Mouse (Mus musculus): ENCODE data around the gene Ablim1. TPM values are rescaled to one million over a fixed set of nuclear protein-coding genes. Genes with fewer than 3 reads are reported as not detected.

Ablim1 gene
- polyA plus RNA-seq, 1 experiment from 2014 or later: 37.9 TPM

DNA sequence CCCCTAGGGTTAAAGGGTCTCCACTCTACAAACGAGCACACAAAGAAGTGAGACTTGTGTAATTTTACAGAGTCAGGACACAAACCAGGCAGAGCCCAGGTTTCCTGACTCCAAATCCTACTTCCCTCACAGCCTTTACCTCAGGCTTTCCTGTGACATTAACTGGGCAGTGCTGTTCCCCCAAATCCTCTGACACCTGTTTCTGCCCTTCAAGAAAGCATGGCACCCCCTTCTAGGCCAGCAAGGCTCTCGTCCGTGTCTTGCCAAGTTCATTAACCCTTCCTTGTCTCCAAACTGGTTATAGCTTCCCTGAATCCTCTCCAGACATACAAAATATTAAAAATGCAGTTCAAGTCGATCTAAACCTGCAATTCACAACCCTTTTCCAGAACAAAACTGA is 304.7 kb downstream of the Ablim1 start:
- H3K27ac ChIP-seq: no peak overlapping the region
- H3K4me3 ChIP-seq: no peak overlapping the region
- no peaks in the 10 kb centered on the region for H3K36me3 ChIP-seq
- 31% methylated on average over 4 of the region's 4 CpGs for WGBS
- H3K9ac ChIP-seq: no peak overlapping the region
- H3K27me3 ChIP-seq: peaks cover 54% of the 10 kb centered on the region
- ATAC-seq (ENCODE audit: low FRiP score): no peak
- no peaks in the 10 kb centered on the region for H3K9me3 ChIP-seq
- H3K4me2 ChIP-seq: no peak overlapping the region
- peaks cover 25% of the 10 kb centered on the region for H3K4me1 ChIP-seq (replicated peaks)

- Histone ChIP-seq H3K36me3 (no peaks in the 10 kb centered on the region), H3K9ac (no peak overlapping the region), H3K27ac (no peak overlapping the region), H3K27me3 (peaks cover 54% of the 10 kb centered on the region), H3K4me2 (no peak overlapping the region), H3K4me1 (replicated peaks) (peaks cover 25% of the 10 kb centered on the region), H3K9me3 (no peaks in the 10 kb centered on the region), H3K4me3 (no peak overlapping the region)
- ATAC-seq (ENCODE audit: low FRiP score): no peak
- 29% methylated on average over 4 of the region's 4 CpGs for WGBS
Observed at GRCm38 (mm10) chr19:57009653-57010052, 305.1 kb downstream of the Ablim1 start.

DNA sequence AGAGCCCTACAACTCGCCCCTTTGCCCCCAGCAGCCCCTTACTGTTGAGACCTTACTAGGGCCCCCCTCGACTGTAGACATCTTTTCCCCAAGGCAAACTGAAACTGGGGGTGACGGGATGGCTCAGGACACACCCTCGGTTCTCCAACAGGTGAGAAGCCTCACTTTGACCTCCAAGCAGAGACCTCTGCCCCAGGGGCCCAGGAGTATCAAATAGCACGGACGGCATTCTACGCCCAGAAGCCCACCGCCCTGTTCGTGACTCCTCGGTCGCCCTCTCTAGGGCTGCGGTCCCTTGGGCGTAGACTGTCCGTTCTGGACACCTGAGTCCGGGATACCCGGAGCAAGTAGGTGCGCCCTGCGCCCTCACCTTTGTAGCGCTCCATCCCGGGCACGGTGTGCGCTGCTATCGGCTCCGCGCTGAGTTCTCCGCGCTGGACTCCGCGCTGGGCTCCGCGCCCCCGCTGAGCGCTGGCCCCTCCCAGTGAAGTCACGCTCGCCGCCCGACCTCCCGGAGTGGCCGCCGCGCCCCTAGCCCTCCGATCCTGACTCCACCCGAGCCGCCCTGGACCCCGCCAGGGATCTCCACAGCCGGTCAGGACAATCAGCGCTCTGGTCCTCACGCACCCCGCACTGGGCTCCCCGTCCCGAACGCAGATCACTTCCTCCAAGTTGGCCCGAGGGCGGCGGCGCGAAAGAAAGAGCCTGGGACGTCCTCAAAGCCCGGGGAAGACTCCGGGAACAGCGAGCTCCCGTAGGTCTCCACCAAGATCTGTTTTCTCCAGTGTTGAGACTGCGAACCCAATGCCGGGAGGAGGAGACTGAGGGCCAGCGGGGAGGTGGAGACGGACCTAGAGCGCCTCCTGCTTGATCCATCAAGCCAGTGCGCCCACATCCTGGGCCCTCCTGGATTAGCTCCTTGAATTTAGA is 306.7 kb downstream of the Ablim1 start, which contains the start of gene Afap1l2:
Gene Afap1l2, minus strand, starts transcription at position 448 of the 930 bp plus-strand sequence.
- peak; percentile 39; the same call in 1 of the 2 replicates for ATAC-seq (ENCODE audit: low FRiP score)
- peak within 1 kb of the TSS; percentile 84 for H3K4me2 ChIP-seq
- peaks cover 30% of the 10 kb centered on the region for H3K4me1 ChIP-seq (replicated peaks)
- peak within 1 kb of the TSS; percentile 48 for H3K4me3 ChIP-seq
- H3K27me3 ChIP-seq: peaks cover 54% of the 10 kb centered on the region
- H3K36me3 ChIP-seq: no peaks in the 10 kb centered on the region
- peak within 1 kb of the TSS; percentile 74 for H3K9ac ChIP-seq
- no peaks in the 10 kb centered on the region for H3K9me3 ChIP-seq
- no peak within 1 kb of the TSS for H3K27ac ChIP-seq
- 3% methylated on average over 68 of the region's 68 CpGs for WGBS

DNA sequence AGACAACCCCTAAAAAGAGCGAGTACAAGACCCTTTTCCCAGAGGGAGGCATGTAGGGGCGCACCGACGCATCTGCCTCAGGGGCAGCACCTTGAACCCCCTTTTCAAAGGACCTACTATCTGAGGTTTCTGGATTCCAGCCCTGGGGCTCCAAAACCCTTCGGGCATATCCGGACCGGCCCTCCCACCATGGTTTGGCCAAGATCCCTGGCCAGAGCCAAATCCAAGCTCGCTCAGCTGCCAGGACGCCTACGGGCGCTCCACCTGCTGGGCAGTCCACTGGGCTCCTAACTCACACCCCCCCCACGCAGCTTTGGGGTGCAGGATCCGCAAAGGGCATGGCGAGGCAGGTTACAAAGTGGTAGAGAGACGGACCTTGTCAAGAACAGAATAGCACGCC is 307.4 kb downstream of the Ablim1 start:
- WGBS: 62% methylated on average over 16 of the region's 16 CpGs
- no peaks in the 10 kb centered on the region for H3K36me3 ChIP-seq
- H3K4me1 ChIP-seq (replicated peaks): peaks cover 31% of the 10 kb centered on the region
- no peak for ATAC-seq (ENCODE audit: low FRiP score)
- peaks cover 54% of the 10 kb centered on the region for H3K27me3 ChIP-seq
- H3K4me2 ChIP-seq: peak overlapping the region; percentile 84
- no peak overlapping the region for H3K27ac ChIP-seq
- H3K9ac ChIP-seq: peak overlapping the region; percentile 74
- H3K9me3 ChIP-seq: no peaks in the 10 kb centered on the region
- H3K4me3 ChIP-seq: peak overlapping the region; percentile 48

GRCm38 (mm10) chr19:57006841-57007240 is 307.9 kb downstream of the Ablim1 start:
- Histone ChIP-seq H3K9ac (peak overlapping the region; percentile 74; the same call in 1 of the 2 replicates), H3K27me3 (peaks cover 54% of the 10 kb centered on the region), H3K9me3 (no peaks in the 10 kb centered on the region), H3K4me3 (peak overlapping the region; percentile 48), H3K4me2 (peak overlapping the region; percentile 84), H3K27ac (no peak overlapping the region), H3K36me3 (no peaks in the 10 kb centered on the region), H3K4me1 (replicated peaks) (peaks cover 31% of the 10 kb centered on the region)
- ATAC-seq (ENCODE audit: low FRiP score): no peak
- WGBS: 58% methylated on average over 13 of the region's 13 CpGs

- WGBS: 89% methylated on average over 4 of the region's 4 CpGs
- no peak overlapping the region for H3K4me2 ChIP-seq
- H3K4me3 ChIP-seq: no peak overlapping the region
- H3K36me3 ChIP-seq: no peaks in the 10 kb centered on the region
- no peak overlapping the region for H3K9ac ChIP-seq
- H3K4me1 ChIP-seq (replicated peaks): peaks cover 34% of the 10 kb centered on the region
- peaks cover 44% of the 10 kb centered on the region for H3K27me3 ChIP-seq
- no peaks in the 10 kb centered on the region for H3K9me3 ChIP-seq
- ATAC-seq (ENCODE audit: low FRiP score): no peak
- H3K27ac ChIP-seq: no peak overlapping the region
Observed at GRCm38 (mm10) chr19:57005062-57005461, 309.7 kb downstream of the Ablim1 start.

GRCm38 (mm10) chr19:57003460-57003810 is 311.3 kb downstream of the Ablim1 start:
- Histone ChIP-seq H3K9me3 (no peaks in the 10 kb centered on the region), H3K4me3 (no peak overlapping the region), H3K9ac (no peak overlapping the region), H3K36me3 (no peaks in the 10 kb centered on the region), H3K27me3 (peaks cover 28% of the 10 kb centered on the region), H3K4me1 (replicated peaks) (peaks cover 33% of the 10 kb centered on the region), H3K4me2 (0 out of 2 replicates have a peak overlapping the region, but pooled peaks have one; percentile 8), H3K27ac (peak overlapping the region; percentile 48)
- WGBS: 44% methylated on average over 7 of the region's 7 CpGs
- no peak for ATAC-seq (ENCODE audit: low FRiP score)

DNA sequence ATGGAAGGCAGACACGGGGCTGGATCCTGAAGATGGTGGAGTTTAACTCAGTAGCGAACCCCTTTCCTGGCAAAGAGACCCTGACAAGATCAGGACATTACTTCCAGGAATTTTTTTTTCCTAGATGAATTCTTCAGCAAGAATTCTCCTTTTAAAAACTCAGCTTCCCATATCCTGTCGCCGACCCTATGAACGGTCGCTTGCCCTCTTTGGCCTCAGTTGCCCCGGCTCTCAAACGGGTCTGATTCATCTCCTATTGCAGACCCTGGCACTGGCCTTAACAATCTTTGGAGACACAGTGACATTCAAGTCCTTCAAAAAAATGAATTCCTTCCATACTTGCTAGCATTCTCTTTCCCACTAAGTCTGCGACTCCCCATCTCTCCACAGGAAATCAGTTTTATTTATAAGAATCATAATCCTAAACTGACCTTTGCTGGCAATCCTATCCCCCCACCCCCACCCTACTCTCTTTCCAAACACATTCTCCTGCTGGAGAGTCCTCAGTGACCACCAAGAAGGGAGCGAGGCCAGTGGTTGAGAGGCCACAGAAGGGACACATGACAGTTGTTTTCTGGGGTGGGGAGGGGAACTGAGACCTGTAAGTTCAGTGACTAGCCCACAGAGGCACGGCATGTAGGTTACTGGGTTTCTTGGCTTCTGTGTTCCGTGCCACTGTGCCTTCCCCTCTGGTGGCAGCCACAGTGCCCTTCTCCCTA is 311.8 kb downstream of the Ablim1 start:
- no peak overlapping the region for H3K4me3 ChIP-seq
- no peaks in the 10 kb centered on the region for H3K36me3 ChIP-seq
- no peak overlapping the region for H3K9ac ChIP-seq
- no peak overlapping the region for H3K4me2 ChIP-seq
- ATAC-seq (ENCODE audit: low FRiP score): no peak
- peak overlapping the region; percentile 48 for H3K27ac ChIP-seq
- H3K9me3 ChIP-seq: no peaks in the 10 kb centered on the region
- peaks cover 23% of the 10 kb centered on the region for H3K27me3 ChIP-seq
- H3K4me1 ChIP-seq (replicated peaks): peaks cover 27% of the 10 kb centered on the region
- WGBS: 68% methylated on average over 12 of the region's 12 CpGs

DNA sequence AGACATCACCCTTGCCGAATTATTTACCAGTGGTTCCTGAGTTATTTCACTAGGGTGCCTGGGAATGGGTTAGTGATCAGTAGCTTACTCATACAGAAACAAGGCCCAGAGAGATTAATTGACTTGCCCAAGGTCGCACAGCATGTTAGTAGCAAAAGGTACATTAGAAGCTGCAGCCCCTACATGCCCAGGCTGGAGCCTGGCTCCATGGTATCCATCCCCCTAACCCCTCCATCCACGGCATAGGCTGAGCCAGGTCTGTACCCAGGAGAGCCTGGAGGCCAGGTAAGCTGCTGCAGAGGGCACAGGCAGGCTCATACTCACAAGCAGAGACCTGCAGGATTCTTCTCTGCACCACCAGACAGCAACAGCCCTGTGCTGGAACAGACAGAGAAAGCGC is 312.8 kb downstream of the Ablim1 start:
- H3K27ac ChIP-seq: no peak overlapping the region
- no peaks in the 10 kb centered on the region for H3K9me3 ChIP-seq
- no peak overlapping the region for H3K9ac ChIP-seq
- 88% methylated on average over 4 of the region's 4 CpGs for WGBS
- no peak overlapping the region for H3K4me3 ChIP-seq
- H3K4me2 ChIP-seq: no peak overlapping the region
- H3K36me3 ChIP-seq: no peaks in the 10 kb centered on the region
- no peak for ATAC-seq (ENCODE audit: low FRiP score)
- H3K4me1 ChIP-seq (replicated peaks): peaks cover 29% of the 10 kb centered on the region
- peaks cover 13% of the 10 kb centered on the region for H3K27me3 ChIP-seq

- no peak for ATAC-seq (ENCODE audit: low FRiP score)
Observed at GRCm38 (mm10) chr19:57000592-57000991, 314.1 kb downstream of the Ablim1 start.

DNA sequence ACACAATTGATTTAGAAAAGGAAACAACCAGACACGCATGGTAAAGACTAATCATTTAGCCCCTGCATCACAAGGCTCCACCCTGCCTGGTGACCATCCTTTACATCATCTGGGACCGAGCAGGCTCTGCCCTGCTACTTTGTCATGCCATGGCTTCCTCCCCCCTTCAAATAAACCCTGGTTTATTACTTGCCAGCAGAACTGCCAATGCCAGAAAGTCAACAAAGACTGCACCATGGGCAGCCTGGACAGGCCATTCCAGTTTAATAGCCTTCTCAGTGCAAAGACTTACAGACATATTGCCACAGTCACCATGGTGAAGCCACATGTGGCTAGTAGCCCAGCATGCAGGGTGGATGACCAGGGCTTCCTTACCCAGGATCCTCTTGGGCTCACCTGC is 314.9 kb downstream of the Ablim1 start:
- ATAC-seq (ENCODE audit: low FRiP score): peak; percentile 52; the same call in 1 of the 2 replicates
- Histone ChIP-seq H3K27me3 (no peaks in the 10 kb centered on the region), H3K36me3 (no peaks in the 10 kb centered on the region), H3K9me3 (no peaks in the 10 kb centered on the region), H3K4me3 (no peak overlapping the region), H3K4me1 (replicated peaks) (peaks cover 38% of the 10 kb centered on the region), H3K4me2 (no peak overlapping the region), H3K9ac (no peak overlapping the region), H3K27ac (0 out of 2 replicates have a peak overlapping the region, but pooled peaks have one; percentile 65)
- WGBS: 62% methylated on average over 2 of the region's 2 CpGs

More at GRCm38 (mm10) chr19:57000592-57000991, 314.1 kb downstream of the Ablim1 start:
- H3K27me3 ChIP-seq: peaks cover 4% of the 10 kb centered on the region; the same call in 1 of the 2 replicates
- H3K27ac ChIP-seq: no peak overlapping the region
- H3K4me3 ChIP-seq: no peak overlapping the region
- no peak overlapping the region for H3K4me2 ChIP-seq
- no peaks in the 10 kb centered on the region for H3K36me3 ChIP-seq
- 89% methylated on average over 5 of the region's 5 CpGs for WGBS
- H3K4me1 ChIP-seq (replicated peaks): peaks cover 34% of the 10 kb centered on the region
- no peak overlapping the region for H3K9ac ChIP-seq
- H3K9me3 ChIP-seq: no peaks in the 10 kb centered on the region

- no peak for ATAC-seq (ENCODE audit: low FRiP score)
- Histone ChIP-seq H3K9me3 (no peaks in the 10 kb centered on the region), H3K4me1 (replicated peaks) (peaks cover 45% of the 10 kb centered on the region), H3K27ac (peak overlapping the region; percentile 65), H3K27me3 (no peaks in the 10 kb centered on the region), H3K36me3 (no peaks in the 10 kb centered on the region), H3K4me2 (no peak overlapping the region), H3K4me3 (no peak overlapping the region), H3K9ac (no peak overlapping the region)
- WGBS: 64% methylated on average over 2 of the region's 2 CpGs
Observed at GRCm38 (mm10) chr19:56998910-56999309, 315.8 kb downstream of the Ablim1 start.

All from hindbrain, embryonic 13.5 days (tissue).